Mouse (Mus musculus): Measurements from ENCODE around the gene Paqr5.

- no peak for TF ChIP-seq POLR2A (IDR thresholded peaks at IDR 0.05; ENCODE audit: low read depth, low read length)
- TF ChIP-seq CTCF (IDR thresholded peaks at IDR 0.05; ENCODE audit: extremely low read depth, insufficient read length, insufficient replicate concordance, low read depth, low read length): no peak
Measured at GRCm38 (mm10) chr9:61909633-61910032, 117.0 kb downstream of the Paqr5 start.
